In genomic region chr6:124856916-124857839, GRCm38 (mm10) we compare ENCODE assay signal across 8 mouse cellular contexts. TPM values are rescaled to one million over a fixed set of nuclear protein-coding genes. Genes with fewer than 3 reads are reported as not detected.
A peak's percentile ranks its signal among the peaks of the same experiment; 100 is the strongest.
DNase-seq lines count a peak whose midpoint lies in the region; ATAC-seq and TF ChIP-seq lines count a peak whose summit lies in the region.

TSS of gene P3h3 (minus strand) at chr6:124857752.

- TF ChIP-seq CTCF in bone marrow, adult 2 months (IDR thresholded peaks at IDR 0.05; ENCODE audit: control insufficient read depth, insufficient read depth, low read length) = peak; percentile 47; the same call in 1 of the 2 replicates
- peak; percentile 39; the same call in 1 of the 2 replicates for TF ChIP-seq CTCF in embryonic fibroblast, embryonic 13.5 days (IDR thresholded peaks at IDR 0.05; ENCODE audit: borderline replicate concordance, insufficient read depth, low read length)

- H3K4me3 ChIP-seq in bone marrow, adult 2 months (replicated peaks; ENCODE audit: control insufficient read depth, low read depth, low read length) = peak within 1 kb of the TSS; percentile 5
- peak within 1 kb of the TSS; percentile 54 for H3K4me3 ChIP-seq in embryonic fibroblast, embryonic 13.5 days (ENCODE audit: insufficient read depth, low read length)
- peak within 1 kb of the TSS; percentile 89 for H3K4me3 ChIP-seq in heart, embryonic 12.5 days
- peak within 1 kb of the TSS; percentile 81 for H3K4me3 ChIP-seq in kidney, embryonic 16.5 days (ENCODE audit: low read length)
- H3K4me3 ChIP-seq in liver, embryonic 12.5 days = peak within 1 kb of the TSS; percentile 54

- peak; percentile 76 for ATAC-seq in heart, embryonic 12.5 days (ENCODE audit: insufficient number of reproducible peaks, low FRiP score)
- peak; percentile 82 for ATAC-seq in kidney, embryonic 16.5 days (ENCODE audit: low FRiP score, low TSS enrichment)
- peak; percentile 40; the same call in 1 of the 2 replicates for ATAC-seq in liver, embryonic 12.5 days

- H3K4me1 ChIP-seq in bone marrow, adult 2 months (ENCODE audit: control insufficient read depth, insufficient read depth, low read length) = no peaks in the 10 kb centered on the region
- no peaks in the 10 kb centered on the region for H3K4me1 ChIP-seq in embryonic fibroblast, embryonic 13.5 days (ENCODE audit: control insufficient read depth, insufficient read depth, low read length)
- H3K4me1 ChIP-seq in heart, embryonic 12.5 days (replicated peaks) = peaks cover 41% of the 10 kb centered on the region
- H3K4me1 ChIP-seq in kidney, embryonic 16.5 days (ENCODE audit: insufficient read depth, low read length) = peaks cover 31% of the 10 kb centered on the region
- H3K4me1 ChIP-seq in liver, embryonic 12.5 days = peaks cover 13% of the 10 kb centered on the region

- H3K9me3 ChIP-seq in heart, embryonic 12.5 days (replicated peaks) = no peaks in the 10 kb centered on the region
- H3K9me3 ChIP-seq in kidney, embryonic 16.5 days (ENCODE audit: low read length) = no peaks in the 10 kb centered on the region
- no peaks in the 10 kb centered on the region for H3K9me3 ChIP-seq in liver, embryonic 12.5 days (replicated peaks)

- no peak within 1 kb of the TSS for H3K27ac ChIP-seq in bone marrow, adult 2 months (ENCODE audit: control insufficient read depth, insufficient read depth, low read depth, low read length, poor library complexity)
- peak within 1 kb of the TSS; percentile 73 for H3K27ac ChIP-seq in embryonic fibroblast, embryonic 13.5 days (ENCODE audit: insufficient read depth, low read length)
- H3K27ac ChIP-seq in heart, embryonic 12.5 days (ENCODE audit: poor library complexity, severe bottlenecking) = peak within 1 kb of the TSS; percentile 73
- peak within 1 kb of the TSS; percentile 96 for H3K27ac ChIP-seq in kidney, embryonic 16.5 days (ENCODE audit: low read length)
- H3K27ac ChIP-seq in liver, embryonic 12.5 days = peak within 1 kb of the TSS; percentile 57

- WGBS in bone marrow, adult 2 months = 1% methylated on average over 82 of the region's 86 CpGs
- 2% methylated on average over 84 of the region's 86 CpGs for WGBS in heart, embryonic 12.5 days
- under 1% methylated on average over 73 of the region's 86 CpGs for WGBS in kidney, embryonic 16.5 days
- WGBS in liver, embryonic 12.5 days (ENCODE audit: insufficient replicate concordance) = under 1% methylated on average over 66 of the region's 86 CpGs

- peak; percentile 80 to 83 for DNase-seq in B cell, adult 2 months
- DNase-seq in naive thymus-derived CD4-positive, alpha-beta T cell, adult 2 months (ENCODE audit: low read depth) = peak; percentile 77
- DNase-seq in splenic B cell, adult 2 months (ENCODE audit: low read depth, low spot score) = peak; percentile 74

- H3K27me3 ChIP-seq in heart, embryonic 12.5 days (replicated peaks) = peaks cover 34% of the 10 kb centered on the region
- peaks cover 7% of the 10 kb centered on the region; the same call in 1 of the 2 replicates for H3K27me3 ChIP-seq in kidney, embryonic 16.5 days (ENCODE audit: insufficient read depth, low read length)
- peaks cover 88% of the 10 kb centered on the region for H3K27me3 ChIP-seq in liver, embryonic 12.5 days (replicated peaks)
- peaks cover 5% of the 10 kb centered on the region for H3K27me3 ChIP-seq in splenic B cell, adult 2 months (ENCODE audit: control insufficient read depth, insufficient read depth, low read length, poor library complexity, severe bottlenecking)

- H3K4me2 ChIP-seq in heart, embryonic 12.5 days = peak within 1 kb of the TSS; percentile 96
- H3K4me2 ChIP-seq in kidney, embryonic 16.5 days (replicated peaks; ENCODE audit: low read depth, low read length) = peak within 1 kb of the TSS; percentile 89
- peak within 1 kb of the TSS; percentile 76 for H3K4me2 ChIP-seq in liver, embryonic 12.5 days

- peak within 1 kb of the TSS; percentile 81 for H3K9ac ChIP-seq in heart, embryonic 12.5 days
- peak within 1 kb of the TSS; percentile 97 for H3K9ac ChIP-seq in kidney, embryonic 16.5 days (replicated peaks; ENCODE audit: low read length)
- peak within 1 kb of the TSS; percentile 65 for H3K9ac ChIP-seq in liver, embryonic 12.5 days

- H3K36me3 ChIP-seq in heart, embryonic 12.5 days = peaks cover 19% of the 10 kb centered on the region; the same call in 1 of the 2 replicates
- H3K36me3 ChIP-seq in kidney, embryonic 16.5 days (ENCODE audit: insufficient read depth, low read length) = no peaks in the 10 kb centered on the region
- H3K36me3 ChIP-seq in liver, embryonic 12.5 days = no peaks in the 10 kb centered on the region
- H3K36me3 ChIP-seq in splenic B cell, adult 2 months (ENCODE audit: control insufficient read depth, insufficient read depth, low read length, poor library complexity, severe bottlenecking) = no peaks in the 10 kb centered on the region

- no peak for TF ChIP-seq POLR2A in bone marrow, adult 2 months (IDR thresholded peaks at IDR 0.05; ENCODE audit: borderline replicate concordance, control insufficient read depth, low read depth, low read length)
- peak; percentile 75 for TF ChIP-seq POLR2A in embryonic fibroblast, embryonic 13.5 days (IDR thresholded peaks at IDR 0.05; ENCODE audit: low read depth, low read length)

RNA-seq across cellular contexts. Expression of gene P3h3, which starts in this region (rescaled TPM):
- 0.59 and 2.7 TPM in 2 replicates for polyA plus RNA-seq in bone marrow, adult 2 months (2011; ENCODE audit: insufficient read depth, insufficient read length, low replicate concordance, missing spikeins)
- polyA plus RNA-seq in embryonic fibroblast, embryonic 13.5 days (2011; ENCODE audit: insufficient read length, low read depth, missing spikeins) = 72.7 and 76.7 TPM in 2 replicates
- polyA plus RNA-seq in heart, embryonic 12.5 days (2016; fragmentation: Nextera tagmentation; extraction: Ambion mirVana) = 19.2 and 21.9 TPM in 2 replicates
- polyA plus RNA-seq in kidney, embryonic 16.5 days (2015; fragmentation: Nextera tagmentation; extraction: Ambion mirVana) = 10.4 and 19.3 TPM in 2 replicates
- polyA plus RNA-seq in liver, embryonic 12.5 days (2016; fragmentation: Nextera tagmentation; extraction: Ambion mirVana) = 5.0 and 5.5 TPM in 2 replicates

Comparison
In these comparisons a context has a peak if more than half of its experiments do, and no peak if none do; other contexts are left out.
1. H3K4me3 ChIP-seq: peak in every context shown above with its lines; median percentile 89 in heart, embryonic 12.5 days; 81 in kidney, embryonic 16.5 days; 54 in embryonic fibroblast, embryonic 13.5 days; 54 in liver, embryonic 12.5 days; 5 in bone marrow, adult 2 months.